Mouse (Mus musculus) CH12.LX (cell line): ENCODE results near the gene Mael. TPM values are rescaled to one million over a fixed set of nuclear protein-coding genes. Genes with fewer than 3 reads are reported as not detected.

Experiments
- DNase-seq: peaks from one replicate; pipeline ENCODE4 v3.0.0-alpha.2; 2013; ENCODE audit errors: extremely low read depth
- H3K27ac ChIP-seq: 2 replicates; pipeline ENCODE4 v1.5.1; 2012; ENCODE audit warnings: low read depth, mild to moderate bottlenecking, control low read depth, moderate library complexity; ENCODE audit not compliant: insufficient read depth
- H3K27me3 ChIP-seq: replicated peaks from 2 replicates; pipeline ENCODE3; 2012; ENCODE audit warnings: inconsistent platforms
- H3K36me3 ChIP-seq, 2 experiments: replicated peaks in 1 of 2; 2 replicates each; pipeline versions ENCODE3 to v1.6.1; 2012; ENCODE audit warnings: inconsistent platforms in 1 of 2, low read length in 1 of 2, mild to moderate bottlenecking in 1 of 2, mixed read lengths in 1 of 2, moderate library complexity in 1 of 2; ENCODE audit not compliant: control insufficient read depth in 1 of 2, insufficient read depth in 1 of 2
- H3K4me1 ChIP-seq, 2 experiments: 2 replicates each; pipeline ENCODE4 v1.6.1; 2012; ENCODE audit warnings: inconsistent platforms in 1 of 2, moderate library complexity in 1 of 2; ENCODE audit not compliant: insufficient read depth in 2 of 2, control insufficient read depth in 1 of 2
- H3K4me2 ChIP-seq: 2 replicates; pipeline ENCODE4 v1.6.1; 2012; ENCODE audit warnings: low read depth, mild to moderate bottlenecking, control low read depth; ENCODE audit not compliant: poor library complexity, insufficient read depth, severe bottlenecking
- H3K4me3 ChIP-seq, 3 experiments: fragments of 150-350 bp in 1 of 3; sonication (generic) in 1 of 3; replicated peaks in 1 of 3; 2 replicates each; pipeline versions ENCODE3 to v1.5.1; 2011 to 2012; ENCODE audit warnings: low read depth in 2 of 3, low read length in 2 of 3, mild to moderate bottlenecking in 2 of 3, moderate library complexity in 2 of 3, control low read depth in 1 of 3, improper control_type of control experiment in 1 of 3, inconsistent platforms in 1 of 3, mixed read lengths in 1 of 3; ENCODE audit not compliant: poor library complexity in 1 of 3
- H3K79me2 ChIP-seq: replicated peaks from 2 replicates; pipeline ENCODE4 v1.6.1; 2012; ENCODE audit warnings: mild to moderate bottlenecking, moderate library complexity; ENCODE audit not compliant: control insufficient read depth, poor library complexity, insufficient read depth, severe bottlenecking; ENCODE audit errors: extremely low read depth
- H3K9ac ChIP-seq: 2 replicates; pipeline ENCODE4 v1.6.1; 2012; ENCODE audit warnings: low read depth, mild to moderate bottlenecking, control low read depth, moderate library complexity; ENCODE audit not compliant: insufficient read depth
- H3K9me3 ChIP-seq: replicated peaks from 2 replicates; pipeline ENCODE3; 2012; ENCODE audit warnings: low read length, inconsistent platforms, mixed read lengths
- E2F4 ChIP-seq: IDR thresholded peaks from 2 replicates; pipeline ENCODE4 v1.6.1; 2011; ENCODE audit warnings: low read depth, low read length, improper control_type of control experiment; ENCODE audit not compliant: insufficient replicate concordance
- HCFC1 ChIP-seq: IDR thresholded peaks from 2 replicates; pipeline ENCODE4 v1.6.1; 2012; ENCODE audit warnings: low read depth, mild to moderate bottlenecking, inconsistent platforms, low read length, improper control_type of control experiment
- IRF4 ChIP-seq: IDR thresholded peaks from 2 replicates; pipeline ENCODE4 v1.6.1; 2014; ENCODE audit warnings: low read depth, mild to moderate bottlenecking, inconsistent platforms, low read length, improper control_type of control experiment
- KAT2A ChIP-seq: IDR thresholded peaks from 2 replicates; pipeline ENCODE4 v1.6.1; 2012; ENCODE audit warnings: low read length, improper control_type of control experiment, inconsistent platforms; ENCODE audit not compliant: insufficient replicate concordance
- RAD21 ChIP-seq: IDR thresholded peaks from 2 replicates; pipeline ENCODE4 v1.6.1; 2011; ENCODE audit warnings: low read depth, mild to moderate bottlenecking, low read length, improper control_type of control experiment, moderate library complexity
- RCOR1 ChIP-seq: conservative IDR thresholded peaks from 2 replicates; pipeline ENCODE4 v1.6.1; 2012; ENCODE audit warnings: low read depth, mild to moderate bottlenecking, inconsistent platforms, low read length, improper control_type of control experiment
- SIN3A ChIP-seq: IDR thresholded peaks from 2 replicates; pipeline ENCODE4 v1.6.1; 2012; ENCODE audit warnings: low read length, improper control_type of control experiment, inconsistent platforms
- ZC3H11A ChIP-seq: IDR thresholded peaks from 2 replicates; pipeline ENCODE4 v1.6.1; 2012; ENCODE audit warnings: low read depth, mild to moderate bottlenecking, inconsistent platforms, low read length, improper control_type of control experiment
- ZMIZ1 ChIP-seq: IDR thresholded peaks from 2 replicates; pipeline ENCODE4 v1.6.1; 2012; ENCODE audit warnings: low read depth, mild to moderate bottlenecking, inconsistent platforms, low read length, improper control_type of control experiment
- dilution Hi-C: fragments of 300-500 bp; cut with MboI; formaldehyde crosslinking; loops from 2 replicates; pipeline ENCODE4 v1.14.3; 2020; ENCODE audit warnings: low sequenced_read_pairs; ENCODE audit not compliant: extremely low pct_unique_long_range_greater_than_20kb, extremely low pct_ligation_motif_present
- in situ Hi-C: fragments of 300-500 bp; cut with MboI; formaldehyde crosslinking; loops from 3 replicates; pipeline ENCODE4 v1.14.3; 2019; ENCODE audit warnings: low sequenced_read_pairs, low pct_ligation_motif_present, low pct_unique_long_range_greater_than_20kb, mixed read lengths
- polyA plus RNA-seq: library from polyadenylated mRNA; unstranded; fragments of >175 nt; gene quantifications from 2 replicates; pipeline ENCODE4 v1.2.1, GENCODE M21; 2012; ENCODE audit warnings: low read depth; ENCODE audit not compliant: insufficient read length
- total RNA-seq, 2 experiments: library from RNA; depleted of rRNA; stranded (reverse); fragments of 300-350 nt in 1 of 2; fragments of >200 nt in 1 of 2; gene quantifications; 2 replicates each; pipeline ENCODE4 v1.2.3; 2012 to 2014

The Mael gene
- total and polyA plus RNA-seq, 3 experiments: not detected

DNA sequence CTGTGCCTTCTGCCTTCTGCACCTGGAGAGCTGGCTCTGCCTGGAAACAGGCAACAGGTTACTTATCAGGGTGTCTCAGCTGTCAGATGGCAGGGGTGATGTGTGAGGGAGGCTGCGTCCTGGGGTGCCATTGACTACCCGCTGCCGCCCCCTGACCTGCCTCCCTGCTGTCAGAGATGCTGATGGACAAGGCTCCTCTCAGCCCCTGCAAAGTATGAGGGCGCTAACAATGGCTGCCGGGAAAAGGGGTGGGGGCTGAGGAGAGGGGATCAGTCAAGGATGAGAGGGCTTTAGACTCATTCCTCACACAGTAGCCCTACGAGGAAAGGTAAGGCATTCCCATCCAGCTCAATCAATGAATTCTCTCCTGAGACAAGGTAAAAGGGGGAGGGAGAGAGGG, 17.8 kb upstream of the Mael start:
- in situ Hi-C loops (no loop called here), dilution Hi-C loops (no loop called here)
- H3K4me3 ChIP-seq: no peak overlapping the region
- H3K27ac ChIP-seq: no peak overlapping the region
- peaks cover 3% of the 10 kb centered on the region for H3K27me3 ChIP-seq
- TF ChIP-seq ZMIZ1 (no peak), SIN3A (no peak), RCOR1 (no peak), IRF4 (no peak), RAD21 (no peak), KAT2A (no peak), HCFC1 (no peak)
- no peaks in the 10 kb centered on the region for H3K79me2 ChIP-seq
- H3K9ac ChIP-seq: no peak overlapping the region
- H3K9me3 ChIP-seq: no peaks in the 10 kb centered on the region
- H3K4me1 ChIP-seq: no peaks in the 10 kb centered on the region
- DNase-seq: no peak
- no peaks in the 10 kb centered on the region for H3K36me3 ChIP-seq
- no peak overlapping the region for H3K4me2 ChIP-seq

DNA sequence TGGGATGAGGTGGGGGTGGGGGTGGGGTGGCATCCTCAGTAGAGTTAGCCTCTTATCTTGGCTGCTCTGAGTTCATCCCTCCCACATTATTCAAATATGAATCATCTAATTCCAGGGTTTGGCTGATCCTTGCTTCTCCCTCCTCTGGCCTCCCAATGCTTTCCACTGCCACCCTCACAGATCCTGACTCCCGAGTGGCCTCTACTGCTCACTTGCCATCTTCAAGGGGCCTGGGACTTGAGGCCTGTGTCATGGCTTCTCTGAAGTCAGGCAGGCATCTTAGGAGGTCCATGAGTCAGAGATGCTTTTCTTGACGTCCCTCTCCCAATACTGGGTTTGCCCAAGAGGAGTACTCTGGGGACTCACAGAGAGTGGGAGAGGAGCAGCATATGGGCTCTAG, 17.1 kb upstream of the Mael start:
- Histone ChIP-seq H3K27me3 (peaks cover 3% of the 10 kb centered on the region), H3K36me3 (no peaks in the 10 kb centered on the region), H3K27ac (no peak overlapping the region), H3K4me2 (no peak overlapping the region), H3K9ac (no peak overlapping the region), H3K4me3 (no peak overlapping the region), H3K4me1 (no peaks in the 10 kb centered on the region)
- no peak for DNase-seq
- dilution Hi-C loops: no loop called here
- in situ Hi-C loops: no loop called here
- no peak for TF ChIP-seq ZC3H11A
- TF ChIP-seq, all 38 proteins: peak for 0
- Histone ChIP-seq H3K79me2 (no peaks in the 10 kb centered on the region), H3K9me3 (no peaks in the 10 kb centered on the region)

DNA sequence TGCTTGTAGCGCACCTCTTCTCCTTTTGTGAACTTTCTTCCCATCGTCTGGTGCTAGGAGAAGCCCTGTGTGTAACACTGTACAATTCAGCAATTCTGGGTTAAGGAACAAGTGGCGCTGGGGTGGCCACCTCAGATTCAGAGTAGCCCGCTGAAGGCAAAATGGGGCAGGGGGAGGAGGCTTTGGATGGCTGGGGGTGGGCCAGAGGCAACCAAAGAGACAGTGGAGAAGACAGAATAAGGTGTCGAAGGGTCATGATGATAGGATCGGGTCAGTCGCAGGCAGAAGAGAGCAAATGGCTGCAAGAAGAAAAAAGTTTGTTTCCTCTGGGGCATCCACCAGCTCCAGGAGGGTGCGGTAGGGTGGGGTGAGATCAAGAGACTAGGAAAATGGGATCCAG, 16.5 kb upstream of the Mael start:
- Histone ChIP-seq H3K27ac (no peak overlapping the region), H3K4me1 (no peaks in the 10 kb centered on the region), H3K4me3 (no peak overlapping the region), H3K9ac (no peak overlapping the region), H3K27me3 (peaks cover 3% of the 10 kb centered on the region), H3K9me3 (no peaks in the 10 kb centered on the region), H3K4me2 (no peak overlapping the region), H3K79me2 (no peaks in the 10 kb centered on the region), H3K36me3 (no peaks in the 10 kb centered on the region)
- dilution Hi-C loops (no loop called here), in situ Hi-C loops (no loop called here)
- no peak for DNase-seq
- TF ChIP-seq E2F4: no peak
